Mouse (Mus musculus): ENCODE measurements around the gene Trip12. TPM values are rescaled to one million over a fixed set of nuclear protein-coding genes. Genes with fewer than 3 reads are reported as not detected.

Gene Trip12
- total RNA-seq, 2 experiments from 2014 or later, result 218 to 235 TPM

DNA sequence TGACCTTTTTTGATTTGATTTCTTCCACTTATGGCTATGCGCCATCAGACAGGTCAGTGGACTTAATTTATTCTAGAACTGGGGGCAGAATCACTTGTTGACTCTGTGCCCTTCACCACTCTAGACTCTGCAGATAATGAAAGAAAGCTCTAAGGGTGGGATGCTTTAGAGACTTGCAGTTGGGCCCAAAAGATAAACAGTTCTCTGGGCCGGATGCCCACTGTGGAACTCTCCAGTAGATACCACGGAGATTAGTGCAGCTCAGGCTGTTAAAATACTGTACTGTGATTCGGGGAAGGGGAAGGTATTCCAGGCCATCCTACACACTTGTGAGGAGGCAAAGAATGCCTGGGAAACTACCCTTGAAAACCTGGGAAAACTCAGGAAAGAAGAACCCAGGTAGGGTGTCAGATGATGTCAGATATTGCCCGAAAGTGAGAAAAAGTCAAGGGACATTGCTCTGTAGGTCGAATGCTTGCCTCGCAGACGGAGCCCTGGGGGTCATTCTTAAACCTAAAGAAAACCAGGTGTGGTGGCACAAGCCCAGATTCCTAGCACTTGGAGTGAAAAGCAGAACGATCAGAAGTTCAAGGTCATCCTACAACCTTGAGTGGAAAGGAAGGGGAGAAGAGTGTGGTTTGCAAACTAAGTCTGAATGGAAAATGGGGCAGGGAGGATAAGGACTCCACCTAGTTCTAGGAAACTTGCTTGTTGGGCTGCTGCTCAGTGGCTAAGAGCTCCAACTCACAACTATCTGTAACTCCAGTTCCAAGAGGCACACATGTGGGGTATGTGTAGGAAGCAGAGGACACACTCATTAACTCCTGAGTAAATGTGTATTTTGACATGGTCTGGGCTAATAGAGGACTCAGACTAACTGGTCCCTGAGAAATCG lies 20.3 kb upstream of the Trip12 start:
- no peak for DNase-seq
- intact Hi-C loops (cut with DNase I), result no loop called here

DNA sequence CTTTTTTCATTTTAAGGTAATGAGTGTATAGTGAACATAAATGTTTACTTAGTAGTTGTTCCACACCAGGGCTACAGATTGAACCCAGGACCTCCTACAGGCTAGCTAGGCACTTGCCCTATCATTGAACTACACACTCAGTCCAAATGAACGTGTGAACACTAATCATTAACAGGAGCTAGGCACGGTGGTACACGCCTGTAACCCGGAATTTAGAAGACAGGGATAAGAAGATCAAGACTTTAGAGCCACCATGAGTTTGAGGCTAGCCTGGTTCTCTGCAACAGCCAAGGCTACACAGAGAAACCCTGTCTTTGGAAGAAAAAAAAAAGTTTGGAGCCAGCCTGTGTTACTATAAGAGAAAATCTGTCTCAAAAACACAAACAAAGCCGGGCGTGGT lies 19.3 kb upstream of the Trip12 start:
- no peak for DNase-seq
- intact Hi-C loops (cut with DNase I), result no loop called here

DNA sequence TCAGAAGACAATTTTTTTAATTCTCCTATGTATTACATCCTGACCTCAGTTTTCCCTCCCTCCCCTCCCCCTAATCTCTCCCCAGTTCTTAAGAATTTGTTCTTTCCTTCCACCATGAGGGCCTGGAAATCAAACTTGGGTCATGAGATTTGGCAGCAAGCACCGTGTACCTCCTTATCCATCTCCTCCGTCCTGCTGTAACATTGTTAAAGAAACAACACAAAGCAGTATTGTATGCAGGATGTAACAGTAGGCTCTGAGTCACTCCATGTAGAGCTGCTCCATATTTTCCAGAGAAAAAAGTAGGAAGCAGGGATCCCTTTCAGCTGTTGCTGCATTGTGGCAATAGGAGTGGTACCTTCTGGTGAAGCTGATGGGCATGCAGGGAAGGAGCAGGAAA lies 15.4 kb upstream of the Trip12 start:
- no peak for DNase-seq
- intact Hi-C loops (cut with DNase I), result no loop called here

DNA sequence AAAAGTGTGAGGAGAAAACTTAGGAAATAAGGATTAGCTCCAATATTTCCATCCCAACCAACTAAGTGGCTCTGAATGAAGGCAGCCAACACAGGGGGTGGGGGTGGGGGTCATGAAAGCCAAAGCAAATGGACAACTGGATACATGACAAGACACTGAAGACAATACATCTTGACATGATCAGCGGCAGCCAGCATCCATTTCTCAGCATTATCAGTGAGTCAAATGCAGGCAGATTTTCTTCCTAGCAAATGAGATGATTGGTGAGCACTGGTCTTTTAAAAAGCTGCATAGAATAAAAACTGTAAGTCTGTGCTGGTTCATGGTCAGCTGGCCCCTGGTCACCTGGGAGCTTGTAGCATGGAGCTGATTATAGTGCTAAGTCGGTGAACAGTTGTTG lies 14.7 kb upstream of the Trip12 start:
- DNase-seq, result no peak
- intact Hi-C loops (cut with DNase I), result no loop called here

- DNase-seq, result no peak
- intact Hi-C loops (cut with DNase I), result no loop called here
Observed at GRCm38 (mm10) chr1:84853721-84854120, 13.4 kb upstream of the Trip12 start.

DNA sequence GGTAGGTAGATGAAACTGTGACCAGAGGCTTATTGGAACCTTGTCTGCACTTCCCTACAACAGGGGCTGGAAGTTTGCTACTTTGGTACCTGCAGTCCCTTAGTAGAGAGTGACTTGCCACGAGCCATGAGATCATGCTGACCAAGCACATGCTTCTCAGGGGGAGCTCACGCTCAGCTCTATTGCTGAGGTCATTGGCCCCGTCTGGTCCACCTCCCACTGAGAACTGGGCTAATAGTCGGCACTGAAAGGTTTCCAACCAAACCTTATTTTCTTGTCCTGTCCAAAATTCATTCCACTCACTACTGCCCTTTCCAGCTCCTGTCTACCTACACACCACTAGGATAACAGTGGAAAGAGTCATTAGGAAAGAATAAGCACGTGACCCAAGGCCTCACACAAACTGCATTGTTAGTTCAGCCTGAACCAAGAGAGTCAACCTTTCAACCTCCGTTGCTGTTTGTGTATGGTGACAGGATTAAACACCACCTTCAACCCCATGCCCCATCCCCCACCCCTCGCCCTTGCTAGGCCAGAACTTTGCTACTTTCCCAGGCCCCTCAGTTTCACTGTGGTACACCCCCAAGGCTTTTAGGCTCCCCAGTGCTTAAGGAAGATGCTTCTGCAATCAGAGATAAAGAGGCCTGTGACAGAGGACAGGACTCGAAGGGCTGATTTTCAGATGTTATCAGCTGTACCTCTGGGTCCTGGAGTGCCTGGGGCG lies 11.4 kb upstream of the Trip12 start:
- intact Hi-C loops (cut with DNase I), result no loop called here
- DNase-seq, result no peak

DNA sequence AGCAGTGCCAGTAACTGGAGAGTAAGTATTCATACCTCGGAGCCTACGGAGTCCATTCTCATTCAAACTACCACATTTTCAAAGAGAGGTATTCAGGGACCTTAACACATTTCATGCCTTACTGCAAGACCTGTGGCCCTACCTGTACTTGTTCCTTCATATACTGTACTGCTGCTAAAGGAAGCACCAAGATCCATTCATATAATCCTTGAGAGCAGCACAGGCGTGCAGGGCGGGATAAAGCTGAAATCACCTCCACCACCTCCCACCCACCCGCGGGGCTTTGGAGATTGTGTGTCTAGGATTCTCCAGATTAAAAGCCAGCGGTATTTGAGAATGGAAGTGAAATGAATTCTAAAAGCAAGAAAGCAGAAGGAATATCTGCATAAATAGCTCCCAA lies 10.2 kb upstream of the Trip12 start:
- intact Hi-C loops (cut with DNase I), result no loop called here
- no peak for DNase-seq

- intact Hi-C loops (cut with DNase I), result no loop called here
Observed at GRCm38 (mm10) chr1:84849804-84850203, 9.5 kb upstream of the Trip12 start.

DNA sequence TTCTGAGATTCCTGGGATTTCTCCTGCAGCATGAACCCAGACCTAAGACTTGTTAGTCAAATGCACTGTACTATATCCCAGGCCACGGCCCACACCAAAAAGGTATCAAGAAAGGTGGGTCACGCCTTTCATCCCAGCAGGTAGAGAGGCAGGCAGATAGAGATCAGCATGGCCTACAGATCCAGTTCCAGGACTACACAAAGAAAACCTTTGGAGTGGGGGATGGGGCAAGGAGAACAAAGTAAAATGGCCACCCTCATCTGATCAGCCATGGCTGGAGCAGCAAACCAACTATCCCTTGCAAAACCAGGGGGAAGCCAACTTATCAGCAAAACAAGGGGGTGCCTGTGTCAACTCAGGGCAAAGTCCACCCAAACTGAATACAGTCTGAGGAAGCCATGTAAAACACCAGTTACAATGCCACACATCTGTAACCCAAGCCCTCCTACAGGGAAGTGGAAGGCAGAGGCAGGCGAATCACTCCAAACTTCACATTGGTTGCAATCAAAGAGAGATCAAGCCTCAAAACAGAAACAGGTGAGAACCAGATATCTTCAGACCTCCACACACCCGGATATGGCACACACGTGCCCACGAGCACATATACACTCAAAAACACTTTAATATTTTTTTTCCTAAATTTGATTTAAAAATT lies 8.6 kb upstream of the Trip12 start:
- DNase-seq, result no peak
- intact Hi-C loops (cut with DNase I), result no loop called here

More at GRCm38 (mm10) chr1:84849804-84850203, 9.5 kb upstream of the Trip12 start:
- DNase-seq, result no peak

DNA sequence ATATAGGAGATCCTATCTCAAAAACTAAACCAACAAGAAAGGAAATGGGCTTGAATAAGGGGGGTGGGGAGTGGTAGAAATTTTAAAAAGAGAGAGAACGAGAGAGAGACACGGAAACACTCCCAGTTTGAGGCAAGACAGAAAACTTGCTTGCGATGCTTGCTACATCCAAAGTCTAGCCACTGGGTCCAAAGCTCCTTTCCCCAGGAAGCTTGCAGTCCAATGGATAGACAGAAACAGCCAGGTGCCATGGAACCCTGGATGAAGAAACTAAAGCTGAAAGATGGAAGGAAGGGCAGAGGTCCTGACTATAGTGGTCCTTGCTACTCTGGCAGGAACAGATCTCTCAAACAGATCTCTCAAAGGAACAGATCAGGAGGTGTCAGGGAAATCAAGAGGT lies 8.0 kb upstream of the Trip12 start:
- DNase-seq, result no peak
- intact Hi-C loops (cut with DNase I), result no loop called here

- intact Hi-C loops (cut with DNase I), result no loop called here
- no peak for DNase-seq
Observed at GRCm38 (mm10) chr1:84847698-84848097, 7.4 kb upstream of the Trip12 start.

GRCm38 (mm10) chr1:84843366-84843765 lies 3.0 kb upstream of the Trip12 start:
- intact Hi-C loops (cut with DNase I), result no loop called here
- no peak for DNase-seq

GRCm38 (mm10) chr1:84841061-84841460 lies 745 bp upstream of the Trip12 start:
- no peak for DNase-seq
- intact Hi-C loops (cut with DNase I), result no loop called here

- peak; percentile 93 for DNase-seq
- intact Hi-C loops (cut with DNase I), result no loop called here
Observed at GRCm38 (mm10) chr1:84839309-84840017, 853 bp downstream of the Trip12 start, which contains the start of gene Fbxo36. Gene Fbxo36, plus strand, starts transcription at chr1:84839841.

GRCm38 (mm10) chr1:84838621-84839151 lies 1.6 kb downstream of the Trip12 start:
- intact Hi-C loops (cut with DNase I), result no loop called here
- DNase-seq, result peak; percentile 74

DNA sequence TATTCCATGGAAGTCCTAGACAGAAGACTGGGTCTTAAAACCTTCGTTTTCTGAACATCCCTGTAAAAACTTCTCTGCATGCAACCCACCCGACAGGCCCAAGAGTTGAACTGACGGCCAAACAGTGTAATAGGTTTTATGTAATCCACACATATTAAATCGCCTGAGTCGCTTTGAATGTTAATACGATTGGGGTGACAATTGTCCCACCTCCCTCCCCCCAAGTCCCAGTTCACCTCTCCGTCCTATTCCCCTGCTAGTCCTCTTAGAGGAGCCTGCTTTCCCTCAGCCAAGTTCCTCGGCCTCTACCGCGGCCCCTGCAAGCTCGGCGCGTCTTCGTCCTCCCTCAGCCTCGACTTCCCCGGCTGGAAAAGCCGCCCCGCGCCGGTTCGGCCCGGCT lies 2.2 kb downstream of the Trip12 start:
- no peak for DNase-seq
- intact Hi-C loops (cut with DNase I), result no loop called here

GRCm38 (mm10) chr1:84837523-84838145 lies 2.7 kb downstream of the Trip12 start:
- DNase-seq, result no peak
- intact Hi-C loops (cut with DNase I), result no loop called here

GRCm38 (mm10) chr1:84825091-84825490 lies 15.2 kb downstream of the Trip12 start:
- intact Hi-C loops (cut with DNase I), result no loop called here
- DNase-seq, result no peak

DNA sequence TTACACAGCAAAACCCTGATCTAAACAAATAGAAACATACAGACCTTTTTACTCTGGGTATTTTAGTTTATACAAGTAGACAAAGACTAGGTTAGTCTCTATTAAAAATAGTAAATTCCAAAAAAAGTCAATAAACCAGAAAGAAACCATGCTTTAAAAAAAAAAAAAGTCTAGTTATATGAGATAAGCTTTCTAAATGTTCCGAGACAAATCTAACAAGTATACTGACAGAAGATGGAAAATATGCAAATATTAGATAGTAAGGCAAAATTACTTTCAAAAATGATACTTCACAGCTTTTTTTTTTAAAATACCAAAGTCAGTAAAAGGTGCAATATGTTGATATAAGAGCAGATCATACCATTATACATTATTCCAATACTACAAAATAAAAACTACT lies 22.7 kb downstream of the Trip12 start:
- no peak for DNase-seq
- intact Hi-C loops (cut with DNase I), result no loop called here

- intact Hi-C loops (cut with DNase I), result no loop called here
- DNase-seq, result no peak
Observed at GRCm38 (mm10) chr1:84803788-84804187, 36.5 kb downstream of the Trip12 start.
